Mouse (Mus musculus) kidney, embryonic 14.5 days (tissue): ENCODE data around the gene Mtus2. TPM values are rescaled to one million over a fixed set of nuclear protein-coding genes. Genes with fewer than 3 reads are reported as not detected.

Source experiments
- ATAC-seq: fragments of 200-750 bp; cut with Nextera tagmentation; 2 replicates; pipeline ENCODE4 v1.8.0; 2017; ENCODE audit warnings: moderate number of reproducible peaks, mild to moderate bottlenecking, moderate TSS enrichment, moderate library complexity; ENCODE audit not compliant: low FRiP score, low TSS enrichment
- H3K27ac ChIP-seq: fragments of 300-500 bp; sonication (generic); 2 replicates; pipeline ENCODE4 v1.5.1; 2014; ENCODE audit warnings: low read depth, mild to moderate bottlenecking, low read length, moderate library complexity, mixed read lengths
- H3K27me3 ChIP-seq: fragments of 300-500 bp; sonication (generic); 2 replicates; pipeline ENCODE4 v1.6.1; 2014; ENCODE audit warnings: mild to moderate bottlenecking, low read length; ENCODE audit not compliant: control insufficient read depth, insufficient read depth
- H3K36me3 ChIP-seq: fragments of 300-500 bp; sonication (generic); 2 replicates; pipeline ENCODE4 v1.6.1; 2014; ENCODE audit warnings: low read length, mixed read lengths; ENCODE audit not compliant: control insufficient read depth, insufficient read depth
- H3K4me1 ChIP-seq: fragments of 300-500 bp; sonication (generic); 2 replicates; pipeline ENCODE4 v1.6.1; 2014; ENCODE audit warnings: low read length, mixed read lengths; ENCODE audit not compliant: control insufficient read depth, insufficient read depth
- H3K4me2 ChIP-seq: fragments of 300-500 bp; sonication (generic); replicated peaks from 2 replicates; pipeline ENCODE4 v1.6.1; 2014; ENCODE audit warnings: low read depth, mild to moderate bottlenecking, low read length
- H3K4me3 ChIP-seq: fragments of 300-500 bp; sonication (generic); 2 replicates; pipeline ENCODE4 v1.5.1; 2014; ENCODE audit warnings: mild to moderate bottlenecking, low read length
- H3K9ac ChIP-seq: fragments of 300-500 bp; sonication (generic); 2 replicates; pipeline ENCODE4 v1.6.1; 2014; ENCODE audit warnings: low read depth, mild to moderate bottlenecking, low read length, moderate library complexity
- H3K9me3 ChIP-seq: fragments of 300-500 bp; sonication (generic); 2 replicates; pipeline ENCODE4 v1.6.1; 2016; ENCODE audit warnings: low read length; ENCODE audit not compliant: control insufficient read depth
- WGBS: fragments of 180-500 bp; shearing (Covaris S2); extraction: QIAGEN DNeasy Blood & Tissue Kit; methylation state at CpG from one replicate; pipeline ENCODE4 v1.1.7; 2014; 5-methylcytosine and 5-hydroxymethylcytosine counted together
- polyA plus RNA-seq: library from polyadenylated mRNA; unstranded; fragments of >200 nt; fragmentation: Nextera tagmentation; extraction: Ambion mirVana; gene quantifications from 2 replicates; pipeline ENCODE4 v1.2.1, GENCODE M21; 2014

The Mtus2 gene
- polyA plus RNA-seq, 1 experiment from 2014 or later = 2.3 TPM

DNA sequence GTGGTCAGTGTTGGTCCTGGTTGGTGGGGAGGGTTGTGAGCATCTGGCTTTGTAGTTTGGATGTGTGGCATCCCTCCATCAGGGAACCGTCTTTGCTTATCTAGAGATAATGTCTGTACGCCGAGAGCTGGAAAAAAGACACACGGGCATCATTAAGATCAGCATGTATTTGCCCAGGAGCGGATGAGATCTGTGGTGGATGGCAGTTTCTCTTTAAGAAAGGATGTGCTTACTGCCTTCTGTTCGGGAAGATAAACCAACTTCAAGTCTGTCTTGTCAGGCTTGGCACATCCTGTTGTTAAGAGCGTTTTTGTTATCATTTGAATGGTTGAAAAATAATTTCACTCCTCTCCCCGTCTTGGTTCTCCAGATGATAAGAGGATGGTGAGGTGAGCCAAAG lies 58.3 kb downstream of the Mtus2 start:
- Histone ChIP-seq H3K4me2 (no peak overlapping the region), H3K9ac (no peak overlapping the region), H3K4me3 (no peak overlapping the region), H3K9me3 (peaks cover 5% of the 10 kb centered on the region; the same call in 1 of the 2 replicates), H3K36me3 (no peaks in the 10 kb centered on the region), H3K27me3 (no peaks in the 10 kb centered on the region), H3K4me1 (no peaks in the 10 kb centered on the region), H3K27ac (no peak overlapping the region)
- no peak for ATAC-seq
- WGBS = 85% methylated on average over 8 of the region's 8 CpGs

DNA sequence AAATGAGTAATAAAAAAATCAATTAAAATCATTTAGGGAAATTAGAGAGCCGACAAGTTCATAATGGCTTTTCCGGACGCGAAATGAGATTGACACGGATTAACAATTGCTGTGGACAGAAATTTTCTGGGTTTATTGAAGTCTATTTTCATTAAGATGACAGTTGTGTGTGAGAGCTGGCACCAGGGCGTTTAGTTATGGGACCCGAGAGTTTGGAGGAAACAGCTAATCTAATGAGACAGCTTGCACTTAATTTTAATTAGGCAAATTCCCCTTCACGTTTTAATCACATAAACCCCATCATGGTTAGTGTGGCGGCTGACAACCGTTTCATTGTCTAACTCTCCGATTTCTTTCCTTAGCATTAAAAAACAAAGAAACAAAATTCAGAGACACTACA lies 60.3 kb downstream of the Mtus2 start:
- H3K9me3 ChIP-seq = peaks cover 3% of the 10 kb centered on the region; the same call in 1 of the 2 replicates
- no peak for ATAC-seq
- no peak overlapping the region for H3K9ac ChIP-seq
- H3K4me1 ChIP-seq = no peaks in the 10 kb centered on the region
- no peaks in the 10 kb centered on the region for H3K27me3 ChIP-seq
- WGBS = 93% methylated on average over 11 of the region's 11 CpGs
- no peaks in the 10 kb centered on the region for H3K36me3 ChIP-seq
- H3K4me3 ChIP-seq = no peak overlapping the region
- H3K4me2 ChIP-seq = no peak overlapping the region
- H3K27ac ChIP-seq = no peak overlapping the region

DNA sequence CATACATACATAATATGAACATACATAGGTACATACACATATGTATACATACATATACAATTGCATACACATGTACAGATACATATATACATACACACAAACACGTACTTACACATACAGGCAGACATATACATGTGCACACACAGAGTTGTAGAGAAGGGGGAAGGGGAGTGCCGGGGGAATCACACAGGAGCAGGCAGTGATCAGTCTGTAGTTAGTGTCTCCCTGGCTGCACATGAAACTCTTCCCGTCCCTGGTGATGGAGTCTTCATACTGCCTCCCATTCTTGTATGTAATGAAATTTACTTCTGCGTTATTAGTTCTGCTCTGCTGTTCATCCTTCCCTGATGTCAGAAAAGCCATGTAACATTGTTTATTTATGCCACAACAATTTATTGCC lies 65.7 kb downstream of the Mtus2 start:
- Histone ChIP-seq H3K4me3 (no peak overlapping the region), H3K4me2 (no peak overlapping the region), H3K9me3 (0 out of 2 replicates have a peak, but pooled peaks cover under 1% of the 10 kb centered on the region), H3K4me1 (no peaks in the 10 kb centered on the region), H3K36me3 (no peaks in the 10 kb centered on the region), H3K27ac (no peak overlapping the region), H3K27me3 (no peaks in the 10 kb centered on the region), H3K9ac (no peak overlapping the region)
- 72% methylated on average over 4 of the region's 4 CpGs for WGBS
- ATAC-seq = no peak

DNA sequence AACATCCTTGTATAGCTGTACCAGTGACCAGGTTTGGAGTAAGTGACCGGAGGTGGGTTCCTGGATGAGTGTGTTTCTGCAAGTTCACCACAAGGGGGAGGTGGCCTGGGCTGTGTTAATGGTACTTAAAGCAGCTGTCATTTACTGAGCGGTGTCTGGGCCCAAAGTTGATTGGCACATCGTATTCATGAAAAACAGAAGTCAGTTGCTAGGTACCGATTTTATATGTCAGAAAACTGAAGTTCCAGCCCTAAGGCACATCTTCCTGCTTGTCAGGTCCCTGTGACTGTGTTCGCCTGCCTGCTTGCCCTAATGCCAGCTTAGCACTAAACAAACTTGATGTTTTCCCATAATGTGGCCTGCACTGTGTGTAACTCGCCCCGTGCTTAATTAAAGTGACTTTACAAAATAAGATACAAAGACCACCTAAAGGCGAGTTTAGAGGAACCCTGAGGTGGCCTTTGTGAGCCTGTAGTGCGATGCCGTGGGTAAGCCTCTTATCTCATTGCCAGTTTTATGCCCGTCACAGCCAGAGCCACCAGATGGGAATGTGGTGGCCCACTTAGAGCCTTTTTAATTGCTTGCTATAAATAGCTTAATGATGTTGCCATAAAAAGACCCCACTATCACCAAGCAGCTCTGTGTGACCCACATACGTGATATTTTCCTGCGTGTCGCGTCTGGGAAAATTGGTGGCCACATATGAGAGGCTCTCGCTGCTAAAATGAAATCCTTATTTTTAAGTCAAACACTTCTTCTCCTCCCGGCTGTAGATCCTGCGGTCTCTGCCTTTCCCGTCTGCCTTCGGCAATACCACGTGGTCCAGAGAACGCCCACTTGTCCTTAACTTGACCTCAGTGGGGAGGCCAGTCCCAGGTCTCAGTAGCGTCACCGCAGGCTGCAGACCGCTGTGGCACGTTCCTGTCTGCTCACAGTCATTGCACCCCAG lies 69.6 kb downstream of the Mtus2 start:
- Histone ChIP-seq H3K4me1 (no peaks in the 10 kb centered on the region), H3K9me3 (no peaks in the 10 kb centered on the region), H3K27me3 (no peaks in the 10 kb centered on the region), H3K27ac (no peak overlapping the region), H3K36me3 (no peaks in the 10 kb centered on the region), H3K4me3 (no peak overlapping the region), H3K9ac (no peak overlapping the region), H3K4me2 (0 out of 2 replicates have a peak overlapping the region, but pooled peaks have one; percentile 2)
- ATAC-seq = peak; percentile 46; the same call in 1 of the 2 replicates
- WGBS = 49% methylated on average over 26 of the region's 26 CpGs

DNA sequence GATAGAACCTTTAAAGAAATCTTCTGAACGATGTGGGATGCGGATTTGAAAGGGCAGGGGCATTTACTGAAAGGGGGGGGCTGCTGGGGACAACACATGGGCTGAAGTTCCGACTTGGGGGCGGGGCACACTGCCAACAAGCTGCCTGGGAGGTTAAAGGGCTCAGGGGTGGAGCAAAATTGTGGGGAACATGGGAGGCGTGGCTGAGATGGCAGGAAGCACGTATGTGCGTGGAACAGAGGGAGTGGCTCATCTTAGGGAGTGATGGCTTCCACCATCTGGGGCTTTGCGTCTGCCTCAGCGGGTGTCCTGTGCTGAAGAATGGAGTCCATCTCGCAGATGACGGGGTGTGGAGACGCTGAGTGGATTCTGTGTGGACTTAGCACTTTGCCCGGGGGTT lies 70.9 kb downstream of the Mtus2 start:
- no peaks in the 10 kb centered on the region for H3K4me1 ChIP-seq
- WGBS = 74% methylated on average over 13 of the region's 13 CpGs
- H3K27ac ChIP-seq = no peak overlapping the region

DNA sequence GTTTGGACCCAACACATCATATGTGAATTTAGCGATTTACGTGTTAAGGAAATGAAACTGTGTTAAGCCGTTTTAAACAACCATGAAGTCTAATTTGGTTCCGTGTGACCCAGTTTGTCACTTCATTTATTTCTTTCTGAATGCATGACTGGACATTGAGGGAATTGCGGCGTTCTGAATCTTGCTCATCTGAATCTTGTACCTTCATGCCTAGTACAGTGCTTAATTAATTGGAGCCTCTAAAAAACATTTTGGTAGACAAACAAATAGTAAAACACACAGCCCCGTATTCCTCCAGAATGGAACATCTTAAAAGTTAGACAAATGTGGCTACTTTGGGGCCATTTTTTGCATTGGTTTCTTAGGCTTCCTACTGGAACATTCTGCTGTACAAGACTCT lies 84.5 kb downstream of the Mtus2 start:
- WGBS = 86% methylated on average over 7 of the region's 7 CpGs
- no peak overlapping the region for H3K4me2 ChIP-seq
- ATAC-seq = no peak
- no peaks in the 10 kb centered on the region for H3K27me3 ChIP-seq
- H3K4me1 ChIP-seq = no peaks in the 10 kb centered on the region
- no peaks in the 10 kb centered on the region for H3K36me3 ChIP-seq
- no peak overlapping the region for H3K9ac ChIP-seq
- no peak overlapping the region for H3K27ac ChIP-seq
- no peak overlapping the region for H3K4me3 ChIP-seq
- H3K9me3 ChIP-seq = peaks cover 7% of the 10 kb centered on the region; the same call in 1 of the 2 replicates

More for the DNA sequence above, 70.9 kb downstream of the Mtus2 start:
- Histone ChIP-seq H3K4me2 (no peak overlapping the region), H3K9me3 (no peaks in the 10 kb centered on the region), H3K27me3 (no peaks in the 10 kb centered on the region), H3K36me3 (no peaks in the 10 kb centered on the region), H3K4me3 (no peak overlapping the region), H3K9ac (no peak overlapping the region)
- ATAC-seq = no peak

DNA sequence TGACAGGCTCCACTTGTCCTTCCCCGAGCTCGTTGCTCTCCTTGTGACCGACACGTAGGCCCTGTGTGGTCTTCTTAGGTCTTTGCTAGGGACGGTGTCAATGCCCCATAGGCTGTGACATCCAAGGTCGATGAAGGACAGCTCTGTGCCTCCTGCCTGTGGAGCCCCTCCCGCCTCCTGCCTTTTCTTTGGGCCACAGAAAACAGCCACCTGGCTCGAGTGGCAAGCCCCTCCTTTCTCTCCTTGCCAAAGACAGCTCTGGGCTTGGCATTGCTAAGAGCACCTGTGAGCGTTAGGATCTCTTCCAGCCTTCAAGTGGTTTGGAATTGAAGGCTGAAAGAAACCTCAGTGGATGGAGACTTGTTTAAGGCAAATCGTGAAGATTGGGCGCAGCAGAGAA lies 91.1 kb downstream of the Mtus2 start:
- H3K36me3 ChIP-seq = no peaks in the 10 kb centered on the region
- H3K4me3 ChIP-seq = no peak overlapping the region
- no peaks in the 10 kb centered on the region for H3K27me3 ChIP-seq
- 80% methylated on average over 11 of the region's 11 CpGs for WGBS
- no peak for ATAC-seq
- H3K9ac ChIP-seq = no peak overlapping the region
- no peaks in the 10 kb centered on the region for H3K4me1 ChIP-seq
- H3K27ac ChIP-seq = no peak overlapping the region
- peaks cover 7% of the 10 kb centered on the region; the same call in 1 of the 2 replicates for H3K9me3 ChIP-seq
- no peak overlapping the region for H3K4me2 ChIP-seq

DNA sequence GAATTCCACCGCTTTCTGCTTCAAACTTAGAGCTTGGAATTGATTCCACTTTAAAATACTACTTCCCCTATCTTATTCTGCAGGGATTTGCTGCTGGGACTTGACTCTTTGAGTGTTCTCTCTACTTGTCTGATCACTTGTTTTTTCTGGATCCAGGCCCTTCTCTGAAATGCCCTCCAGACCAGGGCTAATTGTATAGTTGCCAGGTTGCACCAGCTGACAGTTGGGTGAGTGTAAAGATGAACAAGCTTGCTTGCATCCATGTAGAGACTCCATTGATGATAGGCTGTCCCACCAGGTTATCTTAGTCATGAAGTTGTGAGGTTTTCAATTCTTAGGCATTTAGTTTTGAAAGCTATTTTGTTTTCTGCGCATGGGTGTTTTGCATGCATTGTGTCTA lies 92.2 kb downstream of the Mtus2 start:
- Histone ChIP-seq H3K4me3 (no peak overlapping the region), H3K36me3 (no peaks in the 10 kb centered on the region), H3K27me3 (no peaks in the 10 kb centered on the region), H3K4me1 (no peaks in the 10 kb centered on the region), H3K9ac (no peak overlapping the region), H3K4me2 (no peak overlapping the region), H3K27ac (no peak overlapping the region), H3K9me3 (0 out of 2 replicates have a peak, but pooled peaks cover 3% of the 10 kb centered on the region)
- 91% methylated on average over 2 of the region's 2 CpGs for WGBS
- ATAC-seq = no peak

DNA sequence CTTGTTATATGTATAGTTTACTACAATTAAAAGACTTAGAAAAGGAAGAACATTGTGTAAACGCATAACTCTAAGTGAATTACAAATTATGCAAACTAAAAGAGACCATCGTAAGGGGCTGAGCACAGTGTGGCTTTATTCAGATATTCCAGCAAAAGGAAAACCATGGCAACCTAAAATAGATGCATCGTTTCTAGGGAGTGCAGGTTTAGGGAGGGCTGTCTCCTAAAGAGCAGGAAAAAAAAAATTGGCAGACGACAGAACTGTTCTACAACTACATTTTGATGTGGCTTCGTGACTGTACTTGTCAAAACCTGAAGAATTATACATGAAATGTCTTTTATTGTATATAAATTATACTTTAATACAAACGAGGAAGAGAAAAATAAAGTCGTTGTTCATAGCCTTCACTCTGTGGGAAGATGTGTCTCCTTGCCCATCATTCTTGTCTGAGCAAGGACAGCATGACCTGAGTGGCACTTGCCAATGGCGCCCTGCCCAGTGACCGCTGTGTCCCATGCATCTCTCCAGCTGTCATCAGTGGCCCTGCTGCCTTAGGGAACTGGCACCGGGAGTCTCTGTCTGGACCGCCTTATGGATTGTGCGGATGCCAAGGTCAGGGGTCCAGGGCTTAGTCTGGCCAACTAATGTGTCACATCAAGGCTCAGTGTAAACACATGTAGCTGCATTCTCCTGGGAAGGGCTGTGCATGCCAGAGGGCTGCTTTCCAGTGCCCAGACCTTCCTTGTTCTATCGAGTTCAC lies 95.9 kb downstream of the Mtus2 start:
- Histone ChIP-seq H3K4me3 (no peak overlapping the region), H3K4me2 (no peak overlapping the region), H3K27me3 (no peaks in the 10 kb centered on the region), H3K9ac (no peak overlapping the region), H3K27ac (no peak overlapping the region), H3K9me3 (no peaks in the 10 kb centered on the region), H3K4me1 (no peaks in the 10 kb centered on the region), H3K36me3 (no peaks in the 10 kb centered on the region)
- no peak for ATAC-seq
- 81% methylated on average over 13 of the region's 13 CpGs for WGBS
